Comparison of ENCODE assay signal across 1 mouse cellular context in genomic region chr3:99140940-99141854, GRCm38 (mm10).
A peak's percentile ranks its signal among the peaks of the same experiment; 100 is the strongest.
TF ChIP-seq lines count a peak whose summit lies in the region.

Wars2 (plus strand) TSS chr3:99141068.

TF ChIP-seq in CH12.LX, 34 proteins besides CTCF, POLR2A, EP300 and RAD21 (continued from another document):
- TF ChIP-seq MAZ (IDR thresholded peaks at IDR 0.05; ENCODE audit: low read depth, low read length) (peak; percentile 66; the same call in 1 of the 2 replicates), SIN3A (IDR thresholded peaks at IDR 0.05; ENCODE audit: low read length) (peak; percentile 99), HCFC1 (IDR thresholded peaks at IDR 0.05; ENCODE audit: low read depth, low read length) (peak; percentile 72), BHLHE40 (IDR thresholded peaks at IDR 0.05; ENCODE audit: low read depth, low read length) (peak; percentile 91), CHD2 (IDR thresholded peaks at IDR 0.05; ENCODE audit: low read length) (peak; percentile 36; the same call in 1 of the 2 replicates), GABPA (IDR thresholded peaks at IDR 0.05; ENCODE audit: insufficient replicate concordance, low read depth, low read length) (no peak; the same call in 1 of the 2 replicates), ZNF384 (IDR thresholded peaks at IDR 0.05; ENCODE audit: low read depth, low read length) (no peak), ZKSCAN1 (IDR thresholded peaks at IDR 0.05; ENCODE audit: borderline replicate concordance, low read depth, low read length) (no peak), MAX (IDR thresholded peaks at IDR 0.05; ENCODE audit: low read length) (peak; percentile 99), NRF1 (IDR thresholded peaks at IDR 0.05; ENCODE audit: low read depth, low read length) (peak; percentile 91), MAFK (IDR thresholded peaks at IDR 0.05; ENCODE audit: insufficient replicate concordance, low read length) (no peak), TBP (conservative IDR thresholded peaks at IDR 0.05; ENCODE audit: low read depth, low read length) (0 out of 2 replicates have a peak, but pooled peaks have one; percentile 17)
